In genomic region chr14:48537795-48538766, GRCm38 (mm10) we compare ENCODE assay signal across 8 mouse cellular contexts.
DNase-seq lines count a peak whose midpoint lies in the region; ATAC-seq lines count a peak whose summit lies in the region.

No protein-coding gene starts in this region.

- no peak for DNase-seq in kidney, adult 11 months
- DNase-seq in adrenal gland, adult 8-10 months: peak; percentile 3
- DNase-seq in embryo, embryonic 9.5 days (ENCODE audit: extremely low spot score): no peak
- DNase-seq in frontal cortex, postnatal 10 days (ENCODE audit: low spot score in 2 of 2): no peak
- no peak for DNase-seq in left cerebral cortex, postnatal 14 days (ENCODE audit: low spot score in 2 of 2)

- no peaks in the 10 kb centered on the region for H3K9me3 ChIP-seq in kidney, embryonic 15.5 days (replicated peaks)
- no peaks in the 10 kb centered on the region for H3K9me3 ChIP-seq in embryonic facial prominence, embryonic 12.5 days
- no peaks in the 10 kb centered on the region for H3K9me3 ChIP-seq in liver, embryonic 15.5 days (replicated peaks)

- no peak overlapping the region for H3K4me3 ChIP-seq in kidney, embryonic 15.5 days (replicated peaks)
- no peak overlapping the region for H3K4me3 ChIP-seq in embryonic facial prominence, embryonic 12.5 days
- H3K4me3 ChIP-seq in liver, embryonic 15.5 days (replicated peaks): peak overlapping the region; percentile 66

- H3K27ac ChIP-seq in kidney, embryonic 15.5 days: no peak overlapping the region
- peak overlapping the region; percentile 12; the same call in 1 of the 2 replicates for H3K27ac ChIP-seq in embryonic facial prominence, embryonic 12.5 days
- peak overlapping the region; percentile 98 for H3K27ac ChIP-seq in liver, embryonic 15.5 days (replicated peaks)

- no peaks in the 10 kb centered on the region for H3K4me1 ChIP-seq in kidney, embryonic 15.5 days
- no peaks in the 10 kb centered on the region for H3K4me1 ChIP-seq in embryonic facial prominence, embryonic 12.5 days
- H3K4me1 ChIP-seq in liver, embryonic 15.5 days (replicated peaks): peaks cover 66% of the 10 kb centered on the region

- no peaks in the 10 kb centered on the region for H3K36me3 ChIP-seq in kidney, embryonic 15.5 days
- no peaks in the 10 kb centered on the region for H3K36me3 ChIP-seq in embryonic facial prominence, embryonic 12.5 days
- no peaks in the 10 kb centered on the region for H3K36me3 ChIP-seq in liver, embryonic 15.5 days (replicated peaks)

- no peak overlapping the region for H3K9ac ChIP-seq in kidney, embryonic 15.5 days
- H3K9ac ChIP-seq in embryonic facial prominence, embryonic 12.5 days: no peak overlapping the region
- peak overlapping the region; percentile 75 for H3K9ac ChIP-seq in liver, embryonic 15.5 days

- ATAC-seq in kidney, embryonic 15.5 days (replicated peaks; ENCODE audit: low FRiP score): peak; percentile 56; the same call in 1 of the 2 replicates
- ATAC-seq in embryonic facial prominence, embryonic 12.5 days (ENCODE audit: insufficient number of reproducible peaks, insufficient read depth, low FRiP score, low TSS enrichment): no peak
- peak; percentile 96 for ATAC-seq in liver, embryonic 15.5 days (ENCODE audit: insufficient read depth)

- WGBS in kidney, embryonic 15.5 days: 83% methylated on average over 14 of the region's 14 CpGs
- 73% methylated on average over 14 of the region's 14 CpGs for WGBS in embryonic facial prominence, embryonic 12.5 days
- WGBS in liver, embryonic 15.5 days (ENCODE audit: insufficient replicate concordance): 15% methylated on average over 14 of the region's 14 CpGs

- intact Hi-C loops in left cerebral cortex, postnatal 14 days (cut with DNase I): no loop called here

- H3K27me3 ChIP-seq in kidney, embryonic 15.5 days: peaks cover 8% of the 10 kb centered on the region
- H3K27me3 ChIP-seq in embryonic facial prominence, embryonic 12.5 days: no peaks in the 10 kb centered on the region
- no peaks in the 10 kb centered on the region for H3K27me3 ChIP-seq in liver, embryonic 15.5 days

- H3K4me2 ChIP-seq in kidney, embryonic 15.5 days: no peak overlapping the region
- no peak overlapping the region for H3K4me2 ChIP-seq in embryonic facial prominence, embryonic 12.5 days (replicated peaks)
- H3K4me2 ChIP-seq in liver, embryonic 15.5 days: peak overlapping the region; percentile 75
